Mouse (Mus musculus): ENCODE results near the gene Nos1ap. TPM values are rescaled to one million over a fixed set of nuclear protein-coding genes. Genes with fewer than 3 reads are reported as not detected.

Nos1ap gene
- polyA plus RNA-seq, 1 experiment, result 0.14 TPM

- H3K4me3 ChIP-seq (ENCODE audit: insufficient read depth, poor library complexity, severe bottlenecking), result no peak overlapping the region
- no peak overlapping the region for H3ac ChIP-seq (ENCODE audit: control insufficient read depth, insufficient read length, low read depth)
- H3K36me3 ChIP-seq (ENCODE audit: control insufficient read depth, insufficient read depth), result no peaks in the 10 kb centered on the region
- H3K79me2 ChIP-seq (ENCODE audit: control insufficient read depth, insufficient read depth), result no peaks in the 10 kb centered on the region
- H3K79me3 ChIP-seq (ENCODE audit: low read depth), result no peaks in the 10 kb centered on the region
- TF ChIP-seq FOSL1 (IDR thresholded peaks at IDR 0.05; ENCODE audit: insufficient read depth, low read length, poor library complexity, severe bottlenecking) (no peak), MYOG (IDR thresholded peaks at IDR 0.05; ENCODE audit: control insufficient read depth, extremely low read depth, insufficient read length) (no peak), MAX (IDR thresholded peaks at IDR 0.05) (no peak), USF1 (IDR thresholded peaks at IDR 0.05; ENCODE audit: low read depth) (no peak), CEBPB (IDR thresholded peaks at IDR 0.05; ENCODE audit: low read depth) (no peak), MYOD1 (IDR thresholded peaks at IDR 0.05; ENCODE audit: control insufficient read depth, insufficient read length, low read depth) (no peak), CTCF (IDR thresholded peaks at IDR 0.05; ENCODE audit: control insufficient read depth, insufficient read depth, insufficient read length) (no peak)
- peaks cover 3% of the 10 kb centered on the region for H3K27me3 ChIP-seq (ENCODE audit: control insufficient read depth, insufficient read depth, insufficient read length)
Measured at GRCm38 (mm10) chr1:170373750-170374149, 215.9 kb downstream of the Nos1ap start.

GRCm38 (mm10) chr1:170371191-170371792 lies 218.4 kb downstream of the Nos1ap start:
- H3K79me2 ChIP-seq (ENCODE audit: control insufficient read depth, insufficient read depth), result no peaks in the 10 kb centered on the region
- H3K79me3 ChIP-seq (ENCODE audit: low read depth), result no peaks in the 10 kb centered on the region
- H3K27me3 ChIP-seq (ENCODE audit: control insufficient read depth, insufficient read depth, insufficient read length), result peaks cover 5% of the 10 kb centered on the region
- H3K36me3 ChIP-seq (ENCODE audit: control insufficient read depth, insufficient read depth), result no peaks in the 10 kb centered on the region
- no peak overlapping the region for H3ac ChIP-seq (ENCODE audit: control insufficient read depth, insufficient read length, low read depth)
- H3K4me3 ChIP-seq (ENCODE audit: insufficient read depth, poor library complexity, severe bottlenecking), result no peak overlapping the region
- no peak for TF ChIP-seq USF1 (IDR thresholded peaks at IDR 0.05; ENCODE audit: low read depth)
- TF ChIP-seq FOSL1 (IDR thresholded peaks at IDR 0.05; ENCODE audit: insufficient read depth, low read length, poor library complexity, severe bottlenecking), result no peak
- no peak for TF ChIP-seq CTCF (IDR thresholded peaks at IDR 0.05; ENCODE audit: control insufficient read depth, insufficient read depth, insufficient read length)
- no peak for TF ChIP-seq MAX (IDR thresholded peaks at IDR 0.05)
- TF ChIP-seq CEBPB (IDR thresholded peaks at IDR 0.05; ENCODE audit: low read depth), result no peak
- TF ChIP-seq MYOD1 (IDR thresholded peaks at IDR 0.05; ENCODE audit: control insufficient read depth, insufficient read length, low read depth), result no peak
- TF ChIP-seq MYOG (IDR thresholded peaks at IDR 0.05; ENCODE audit: control insufficient read depth, extremely low read depth, insufficient read length), result no peak

- Histone ChIP-seq H3K79me3 (ENCODE audit: low read depth) (no peaks in the 10 kb centered on the region), H3ac (ENCODE audit: control insufficient read depth, insufficient read length, low read depth) (no peak overlapping the region), H3K27me3 (ENCODE audit: control insufficient read depth, insufficient read depth, insufficient read length) (peaks cover 5% of the 10 kb centered on the region), H3K4me3 (ENCODE audit: insufficient read depth, poor library complexity, severe bottlenecking) (no peak overlapping the region), H3K79me2 (ENCODE audit: control insufficient read depth, insufficient read depth) (no peaks in the 10 kb centered on the region), H3K36me3 (ENCODE audit: control insufficient read depth, insufficient read depth) (no peaks in the 10 kb centered on the region)
- no peak for TF ChIP-seq MAX (IDR thresholded peaks at IDR 0.05)
- no peak for TF ChIP-seq MYOG (IDR thresholded peaks at IDR 0.05; ENCODE audit: control insufficient read depth, extremely low read depth, insufficient read length)
- TF ChIP-seq FOSL1 (IDR thresholded peaks at IDR 0.05; ENCODE audit: insufficient read depth, low read length, poor library complexity, severe bottlenecking), result no peak
- TF ChIP-seq MYOD1 (IDR thresholded peaks at IDR 0.05; ENCODE audit: control insufficient read depth, insufficient read length, low read depth), result no peak
- TF ChIP-seq USF1 (IDR thresholded peaks at IDR 0.05; ENCODE audit: low read depth), result no peak
- no peak for TF ChIP-seq CTCF (IDR thresholded peaks at IDR 0.05; ENCODE audit: control insufficient read depth, insufficient read depth, insufficient read length)
- TF ChIP-seq CEBPB (IDR thresholded peaks at IDR 0.05; ENCODE audit: low read depth), result no peak
Measured at GRCm38 (mm10) chr1:170368864-170369263, 220.8 kb downstream of the Nos1ap start.

GRCm38 (mm10) chr1:170366981-170367700 lies 222.5 kb downstream of the Nos1ap start:
- Histone ChIP-seq H3ac (ENCODE audit: control insufficient read depth, insufficient read length, low read depth) (no peak overlapping the region), H3K36me3 (ENCODE audit: control insufficient read depth, insufficient read depth) (no peaks in the 10 kb centered on the region), H3K79me3 (ENCODE audit: low read depth) (no peaks in the 10 kb centered on the region), H3K4me3 (ENCODE audit: insufficient read depth, poor library complexity, severe bottlenecking) (no peak overlapping the region), H3K27me3 (ENCODE audit: control insufficient read depth, insufficient read depth, insufficient read length) (peaks cover 5% of the 10 kb centered on the region), H3K79me2 (ENCODE audit: control insufficient read depth, insufficient read depth) (no peaks in the 10 kb centered on the region)
- TF ChIP-seq CTCF (IDR thresholded peaks at IDR 0.05; ENCODE audit: control insufficient read depth, insufficient read depth, insufficient read length) (no peak), CEBPB (IDR thresholded peaks at IDR 0.05; ENCODE audit: low read depth) (no peak), USF1 (IDR thresholded peaks at IDR 0.05; ENCODE audit: low read depth) (no peak), MYOD1 (IDR thresholded peaks at IDR 0.05; ENCODE audit: control insufficient read depth, insufficient read length, low read depth) (no peak), FOSL1 (IDR thresholded peaks at IDR 0.05; ENCODE audit: insufficient read depth, low read length, poor library complexity, severe bottlenecking) (no peak), MAX (IDR thresholded peaks at IDR 0.05) (no peak), MYOG (IDR thresholded peaks at IDR 0.05; ENCODE audit: control insufficient read depth, extremely low read depth, insufficient read length) (no peak)

- Histone ChIP-seq H3ac (ENCODE audit: control insufficient read depth, insufficient read length, low read depth) (no peak overlapping the region), H3K4me3 (ENCODE audit: insufficient read depth, poor library complexity, severe bottlenecking) (no peak overlapping the region), H3K79me3 (ENCODE audit: low read depth) (no peaks in the 10 kb centered on the region), H3K27me3 (ENCODE audit: control insufficient read depth, insufficient read depth, insufficient read length) (peaks cover 20% of the 10 kb centered on the region), H3K79me2 (ENCODE audit: control insufficient read depth, insufficient read depth) (no peaks in the 10 kb centered on the region), H3K36me3 (ENCODE audit: control insufficient read depth, insufficient read depth) (no peaks in the 10 kb centered on the region)
- TF ChIP-seq MYOG (IDR thresholded peaks at IDR 0.05; ENCODE audit: control insufficient read depth, extremely low read depth, insufficient read length) (no peak), CEBPB (IDR thresholded peaks at IDR 0.05; ENCODE audit: low read depth) (no peak), CTCF (IDR thresholded peaks at IDR 0.05; ENCODE audit: control insufficient read depth, insufficient read depth, insufficient read length) (no peak), FOSL1 (IDR thresholded peaks at IDR 0.05; ENCODE audit: insufficient read depth, low read length, poor library complexity, severe bottlenecking) (no peak), USF1 (IDR thresholded peaks at IDR 0.05; ENCODE audit: low read depth) (no peak), MAX (IDR thresholded peaks at IDR 0.05) (no peak), MYOD1 (IDR thresholded peaks at IDR 0.05; ENCODE audit: control insufficient read depth, insufficient read length, low read depth) (no peak)
Measured at GRCm38 (mm10) chr1:170363746-170364145, 225.9 kb downstream of the Nos1ap start.

Measured in C2C12 (cell line).